Mouse (Mus musculus) forebrain, postnatal 0 days (tissue): ENCODE measurements around the gene Gm20767. TPM values are rescaled to one million over a fixed set of nuclear protein-coding genes. Genes with fewer than 3 reads are reported as not detected.
"Not testable (repeated sequence)": the region's sequence is repeated elsewhere in the genome, so short reads cannot be mapped to it uniquely, and the experiment has no call there.

ENCODE experiments used
- ATAC-seq: fragments of 200-750 bp; cut with Nextera tagmentation; 2 replicates; pipeline ENCODE4 v1.8.0; 2017; ENCODE audit warnings: mild to moderate bottlenecking, moderate library complexity
- DNase-seq: peaks from one replicate; pipeline ENCODE4 v3.0.0-alpha.2; 2015
- H3K27ac ChIP-seq: fragments of 300-500 bp; sonication (generic); 2 replicates; pipeline ENCODE4 v1.5.1; 2014; ENCODE audit warnings: low read depth, mild to moderate bottlenecking, antibody characterized with exemption, low read length, moderate library complexity, mixed read lengths
- H3K27me3 ChIP-seq: fragments of 300-500 bp; sonication (generic); 2 replicates; pipeline ENCODE4 v1.6.1; 2014; ENCODE audit warnings: mild to moderate bottlenecking, low read length, mixed read lengths; ENCODE audit not compliant: insufficient read depth
- H3K36me3 ChIP-seq: fragments of 300-500 bp; sonication (generic); 2 replicates; pipeline ENCODE4 v1.6.1; 2014; ENCODE audit warnings: mild to moderate bottlenecking, moderate library complexity; ENCODE audit not compliant: insufficient read depth
- H3K4me1 ChIP-seq: fragments of 300-500 bp; sonication (generic); 2 replicates; pipeline ENCODE4 v1.6.1; 2014; ENCODE audit warnings: antibody characterized with exemption; ENCODE audit not compliant: insufficient read depth
- H3K4me2 ChIP-seq: fragments of 300-500 bp; sonication (generic); 2 replicates; pipeline ENCODE4 v1.6.1; 2014; ENCODE audit warnings: low read depth, mild to moderate bottlenecking, moderate library complexity
- H3K4me3 ChIP-seq: fragments of 300-500 bp; sonication (generic); 2 replicates; pipeline ENCODE4 v1.5.1; 2014; ENCODE audit warnings: low read depth, low read length, mixed read lengths
- H3K9ac ChIP-seq: fragments of 300-500 bp; sonication (generic); 2 replicates; pipeline ENCODE4 v1.6.1; 2014; ENCODE audit warnings: mild to moderate bottlenecking
- H3K9me3 ChIP-seq: fragments of 300-500 bp; sonication (generic); 2 replicates; pipeline ENCODE4 v1.6.1; 2016; ENCODE audit warnings: low read length
- WGBS: fragments of 180-500 bp; shearing (Covaris S2); extraction: QIAGEN DNeasy Blood & Tissue Kit; methylation state at CpG from one replicate; pipeline ENCODE4 v1.1.7; 2014; 5-methylcytosine and 5-hydroxymethylcytosine counted together
- polyA plus RNA-seq: library from polyadenylated mRNA; unstranded; fragments of >200 nt; fragmentation: Nextera tagmentation; extraction: Ambion mirVana; gene quantifications from 2 replicates; pipeline ENCODE4 v1.2.1, GENCODE M21; 2015
- total RNA-seq: library from RNA; depleted of rRNA; stranded (reverse); fragments of >200 nt; gene quantifications from 2 replicates; pipeline ENCODE4 v1.2.3, GENCODE M21; 2014; rRNA removed

Gm20767 gene
- total RNA-seq, result not detected in 2 replicates
- not detected in 2 replicates for polyA plus RNA-seq

GRCm38 (mm10) chr13:120139946-120140345, at the start of gene Gm20767:
Gene Gm20767 (plus strand): TSS chr13:120140246.
- H3K36me3 ChIP-seq, H3K4me1 ChIP-seq, H3K9ac ChIP-seq, H3K4me2 ChIP-seq, DNase-seq, H3K4me3 ChIP-seq, H3K9me3 ChIP-seq, H3K27me3 ChIP-seq, H3K27ac ChIP-seq, ATAC-seq: not testable (repeated sequence)
- WGBS, result 100% methylated on average over 1 of the region's 5 CpGs

GRCm38 (mm10) chr13:120092950-120093349, 47.1 kb upstream of the Gm20767 start:
- WGBS, result no CpG with 5 or more reads among the region's 13 CpGs
- not testable (repeated sequence) for ATAC-seq

GRCm38 (mm10) chr13:120096241-120096937, 43.7 kb upstream of the Gm20767 start:
- H3K27me3 ChIP-seq, H3K36me3 ChIP-seq, H3K27ac ChIP-seq, H3K9ac ChIP-seq, H3K4me2 ChIP-seq, H3K9me3 ChIP-seq, H3K4me1 ChIP-seq, H3K4me3 ChIP-seq: not testable (repeated sequence)
- 0 out of 2 replicates have a peak, but pooled peaks have one; percentile 33 for ATAC-seq
- DNase-seq, result peak; percentile 1
- 2% methylated on average over 23 of the region's 38 CpGs for WGBS

More at GRCm38 (mm10) chr13:120092950-120093349, 47.1 kb upstream of the Gm20767 start:
- not testable (repeated sequence) for DNase-seq, H3K4me3 ChIP-seq, H3K9ac ChIP-seq, H3K9me3 ChIP-seq, H3K4me1 ChIP-seq, H3K36me3 ChIP-seq, H3K4me2 ChIP-seq, H3K27me3 ChIP-seq, H3K27ac ChIP-seq

- H3K9me3 ChIP-seq, H3K36me3 ChIP-seq, H3K4me2 ChIP-seq, ATAC-seq, DNase-seq, H3K27me3 ChIP-seq, H3K9ac ChIP-seq, H3K4me1 ChIP-seq, H3K27ac ChIP-seq, H3K4me3 ChIP-seq: not testable (repeated sequence)
- 0% methylated on average over 5 of the region's 13 CpGs for WGBS
Observed at GRCm38 (mm10) chr13:120096938-120097256, 43.1 kb upstream of the Gm20767 start.

GRCm38 (mm10) chr13:120099327-120099726, 40.7 kb upstream of the Gm20767 start:
- not testable (repeated sequence) for H3K4me2 ChIP-seq, H3K9ac ChIP-seq, H3K27me3 ChIP-seq, H3K4me3 ChIP-seq, H3K9me3 ChIP-seq, DNase-seq, H3K27ac ChIP-seq, ATAC-seq, H3K36me3 ChIP-seq, H3K4me1 ChIP-seq
- WGBS, result no CpG with 5 or more reads among the region's 5 CpGs

GRCm38 (mm10) chr13:120106504-120106903, 33.5 kb upstream of the Gm20767 start:
- not testable (repeated sequence) for H3K27me3 ChIP-seq, H3K36me3 ChIP-seq, H3K9ac ChIP-seq, H3K4me3 ChIP-seq, H3K27ac ChIP-seq, H3K9me3 ChIP-seq, H3K4me2 ChIP-seq, DNase-seq, H3K4me1 ChIP-seq, ATAC-seq
- no CpG with 5 or more reads among the region's 5 CpGs for WGBS

- not testable (repeated sequence) for H3K9ac ChIP-seq, H3K4me3 ChIP-seq, H3K9me3 ChIP-seq, H3K36me3 ChIP-seq, H3K4me2 ChIP-seq, H3K4me1 ChIP-seq, ATAC-seq, DNase-seq, H3K27me3 ChIP-seq, H3K27ac ChIP-seq
- 89% methylated on average over 2 of the region's 2 CpGs for WGBS
Observed at GRCm38 (mm10) chr13:120107000-120107399, 33.0 kb upstream of the Gm20767 start.

GRCm38 (mm10) chr13:120142348-120142747, 2.3 kb downstream of the Gm20767 start:
- DNase-seq, ATAC-seq, H3K4me2 ChIP-seq, H3K4me1 ChIP-seq, H3K36me3 ChIP-seq, H3K4me3 ChIP-seq, H3K9me3 ChIP-seq, H3K9ac ChIP-seq, H3K27ac ChIP-seq, H3K27me3 ChIP-seq: not testable (repeated sequence)
- 67% methylated on average over 2 of the region's 3 CpGs for WGBS

- H3K4me2 ChIP-seq, H3K9me3 ChIP-seq, H3K9ac ChIP-seq, DNase-seq, H3K4me3 ChIP-seq, H3K4me1 ChIP-seq, H3K27me3 ChIP-seq, H3K36me3 ChIP-seq, H3K27ac ChIP-seq, ATAC-seq: not testable (repeated sequence)
- 58% methylated on average over 3 of the region's 4 CpGs for WGBS
Observed at GRCm38 (mm10) chr13:120149660-120150407, 9.8 kb downstream of the Gm20767 start.

- not testable (repeated sequence) for H3K4me1 ChIP-seq, H3K27ac ChIP-seq, H3K27me3 ChIP-seq, H3K4me2 ChIP-seq, H3K36me3 ChIP-seq, ATAC-seq, DNase-seq, H3K9me3 ChIP-seq, H3K9ac ChIP-seq, H3K4me3 ChIP-seq
- 73% methylated on average over 3 of the region's 3 CpGs for WGBS
Observed at GRCm38 (mm10) chr13:120150589-120150988, 10.5 kb downstream of the Gm20767 start.
